Mouse (Mus musculus) olfactory bulb, adult 2 months (tissue): ENCODE results near the gene Naa16.

Experiments used
- CTCF ChIP-seq: fragments of 200-500 bp; IDR thresholded peaks from 2 replicates; pipeline ENCODE4 v1.5.1; 2012; ENCODE audit warnings: low read depth, mild to moderate bottlenecking, low read length, moderate library complexity; ENCODE audit not compliant: insufficient read depth
- POLR2A ChIP-seq: fragments of 200-500 bp; IDR thresholded peaks from 2 replicates; pipeline ENCODE4 v1.6.1; 2012; ENCODE audit warnings: mild to moderate bottlenecking, low read depth, low read length, moderate library complexity; ENCODE audit not compliant: insufficient read depth

DNA sequence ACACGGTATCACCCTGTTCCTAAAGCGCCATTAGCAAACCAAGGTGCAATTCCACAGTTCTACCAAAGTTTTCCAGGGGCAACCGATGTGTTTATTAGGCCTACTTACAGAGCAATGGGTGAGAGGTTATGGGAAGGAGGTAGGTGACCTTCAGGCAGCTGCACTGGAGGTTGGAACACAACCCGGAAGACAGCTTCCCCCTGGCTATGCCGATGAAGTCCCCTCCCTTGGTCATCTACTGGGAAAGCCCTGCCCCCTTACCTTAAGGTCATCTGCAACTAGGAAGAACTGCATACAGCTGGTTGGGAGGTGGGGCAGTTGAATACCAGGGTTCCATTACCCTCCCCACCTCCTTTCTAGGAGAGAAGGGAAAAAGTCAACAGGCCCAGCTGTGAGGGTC lies 105.0 kb downstream of the Naa16 start:
- TF ChIP-seq POLR2A (no peak), CTCF (no peak)
